In the genomic region with DNA sequence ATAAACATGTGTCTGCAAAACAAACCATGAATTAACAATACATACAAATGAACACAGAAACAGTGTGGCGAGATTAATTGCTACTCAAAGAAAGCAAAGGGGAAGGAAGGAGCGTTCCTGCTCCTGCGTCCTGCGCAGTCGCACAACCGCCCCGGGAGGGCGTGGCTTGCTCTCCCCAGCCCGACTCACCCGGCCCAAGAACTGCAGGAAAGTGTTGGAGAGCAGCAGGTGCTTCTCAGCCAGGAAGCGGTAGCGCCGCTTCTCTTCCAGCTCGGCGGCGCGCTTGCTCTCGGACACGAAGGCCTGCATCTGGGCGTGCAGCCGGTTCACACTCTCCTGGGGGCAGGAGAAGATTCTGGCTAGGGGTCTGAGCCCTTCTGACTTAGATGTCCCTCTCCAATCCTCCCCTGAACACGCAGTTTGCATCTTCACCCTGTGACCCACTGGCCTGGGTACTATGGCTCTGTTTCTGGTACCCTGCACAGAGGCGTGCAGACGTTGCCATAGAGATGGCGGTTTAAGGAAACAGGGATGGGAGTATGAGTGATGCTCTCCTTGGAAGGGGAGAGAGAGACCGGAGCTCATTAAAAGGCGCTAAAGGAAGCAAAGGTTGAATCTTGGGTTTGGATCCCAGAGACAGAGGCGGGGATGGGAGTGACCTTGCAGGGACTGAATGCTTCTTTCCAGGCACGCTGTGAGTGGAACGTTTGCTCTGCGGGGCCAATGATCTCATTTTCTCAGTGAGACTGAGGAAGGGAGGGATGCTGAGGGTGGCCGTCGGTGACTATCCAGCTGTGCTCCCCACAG, we compare ENCODE assay signal across 8 mouse cellular contexts. TPM values are rescaled to one million over a fixed set of nuclear protein-coding genes. Genes with fewer than 3 reads are reported as not detected.
DNase-seq lines count a peak whose midpoint lies in the region; ATAC-seq and TF ChIP-seq lines count a peak whose summit lies in the region.

No protein-coding gene starts in this region.

- H3K9ac ChIP-seq in hindbrain, embryonic 11.5 days (ENCODE audit: low read depth, low read length): no peak overlapping the region
- 0 out of 2 replicates have a peak overlapping the region, but pooled peaks have one; percentile 19 for H3K9ac ChIP-seq in limb, embryonic 11.5 days (ENCODE audit: low read length)
- peak overlapping the region; percentile 57 for H3K9ac ChIP-seq in midbrain, embryonic 11.5 days (ENCODE audit: low read length)

- no peaks in the 10 kb centered on the region for H3K36me3 ChIP-seq in hindbrain, embryonic 11.5 days (ENCODE audit: control insufficient read depth, insufficient read depth, low read length)
- no peaks in the 10 kb centered on the region for H3K36me3 ChIP-seq in limb, embryonic 11.5 days (ENCODE audit: control insufficient read depth, insufficient read depth, low read length)
- no peaks in the 10 kb centered on the region for H3K36me3 ChIP-seq in midbrain, embryonic 11.5 days (ENCODE audit: control insufficient read depth, insufficient read depth, low read length)

- no peaks in the 10 kb centered on the region for H3K27me3 ChIP-seq in cerebellum, adult 2 months (ENCODE audit: control insufficient read depth, insufficient read depth, low read length)
- 0 out of 2 replicates have a peak, but pooled peaks cover 2% of the 10 kb centered on the region for H3K27me3 ChIP-seq in hindbrain, embryonic 11.5 days (ENCODE audit: control insufficient read depth, insufficient read depth, low read length)
- H3K27me3 ChIP-seq in limb, embryonic 11.5 days (ENCODE audit: control insufficient read depth, insufficient read depth, low read length): peaks cover 11% of the 10 kb centered on the region
- 0 out of 2 replicates have a peak, but pooled peaks cover 3% of the 10 kb centered on the region for H3K27me3 ChIP-seq in midbrain, embryonic 11.5 days (ENCODE audit: control insufficient read depth, insufficient read depth, low read length)

- WGBS in cerebellum, adult 2 months: under 1% methylated on average over 33 of the region's 33 CpGs
- WGBS in hindbrain, embryonic 11.5 days: under 1% methylated on average over 33 of the region's 33 CpGs
- 1% methylated on average over 33 of the region's 33 CpGs for WGBS in limb, embryonic 11.5 days
- WGBS in midbrain, embryonic 11.5 days: under 1% methylated on average over 33 of the region's 33 CpGs

- peak; percentile 37 to 47 for DNase-seq in cerebellum, adult 2 months
- DNase-seq in adrenal gland, postnatal 36 days: peak; percentile 84 to 91
- DNase-seq in forelimb bud, embryonic 11.5 days (ENCODE audit: low read depth, low spot score): peak; percentile 70
- DNase-seq in hindbrain, embryonic 11.5 days (ENCODE audit: low spot score): peak; percentile 77
- DNase-seq in limb, embryonic 11.5 days (ENCODE audit: low spot score): peak; percentile 73
- peak; percentile 96 for DNase-seq in midbrain, embryonic 11.5 days (ENCODE audit: low spot score, missing footprints)
- DNase-seq in spleen, postnatal 14 days (ENCODE audit: low spot score in 2 of 2): peak; percentile 52 to 55

- no peak overlapping the region for H3K27ac ChIP-seq in cerebellum, adult 2 months (ENCODE audit: insufficient read depth, low read length)
- no peak overlapping the region for H3K27ac ChIP-seq in hindbrain, embryonic 11.5 days (ENCODE audit: low read depth, low read length)
- no peak overlapping the region for H3K27ac ChIP-seq in limb, embryonic 11.5 days (replicated peaks; ENCODE audit: low read depth, low read length)
- H3K27ac ChIP-seq in midbrain, embryonic 11.5 days (ENCODE audit: low read depth, low read length): no peak overlapping the region

- TF ChIP-seq POLR2A in cerebellum, adult 2 months (IDR thresholded peaks at IDR 0.05; ENCODE audit: borderline replicate concordance, insufficient read depth, low read length): no peak

- peak overlapping the region; percentile 6 for H3K4me3 ChIP-seq in cerebellum, adult 2 months (replicated peaks; ENCODE audit: insufficient read depth, low read depth, low read length)
- H3K4me3 ChIP-seq in hindbrain, embryonic 11.5 days (ENCODE audit: low read depth, low read length): peak overlapping the region; percentile 23
- H3K4me3 ChIP-seq in limb, embryonic 11.5 days (ENCODE audit: low read depth, low read length): peak overlapping the region; percentile 15
- H3K4me3 ChIP-seq in midbrain, embryonic 11.5 days (ENCODE audit: low read depth, low read length): peak overlapping the region; percentile 36

- H3K4me2 ChIP-seq in hindbrain, embryonic 11.5 days (replicated peaks; ENCODE audit: low read depth, low read length): peak overlapping the region; percentile 48
- H3K4me2 ChIP-seq in limb, embryonic 11.5 days (ENCODE audit: low read depth, severe bottlenecking): peak overlapping the region; percentile 65
- peak overlapping the region; percentile 90 for H3K4me2 ChIP-seq in midbrain, embryonic 11.5 days

- H3K9me3 ChIP-seq in hindbrain, embryonic 11.5 days (ENCODE audit: control insufficient read depth, low read length): no peaks in the 10 kb centered on the region
- H3K9me3 ChIP-seq in limb, embryonic 11.5 days (ENCODE audit: control insufficient read depth, low read length): no peaks in the 10 kb centered on the region
- no peaks in the 10 kb centered on the region for H3K9me3 ChIP-seq in midbrain, embryonic 11.5 days (ENCODE audit: control insufficient read depth, low read length)

- H3K4me1 ChIP-seq in cerebellum, adult 2 months (ENCODE audit: control insufficient read depth, insufficient read depth, low read length): no peaks in the 10 kb centered on the region; the same call in none of the 2 replicates
- H3K4me1 ChIP-seq in hindbrain, embryonic 11.5 days (replicated peaks; ENCODE audit: control insufficient read depth, insufficient read depth, low read length): no peaks in the 10 kb centered on the region
- peaks cover 6% of the 10 kb centered on the region; the same call in 1 of the 2 replicates for H3K4me1 ChIP-seq in limb, embryonic 11.5 days (ENCODE audit: control insufficient read depth, insufficient read depth, low read length)
- peaks cover 6% of the 10 kb centered on the region for H3K4me1 ChIP-seq in midbrain, embryonic 11.5 days (ENCODE audit: control insufficient read depth, insufficient read depth, low read length)

- no peak for ATAC-seq in cerebellum, adult (ENCODE audit: insufficient number of reproducible peaks, low FRiP score, low TSS enrichment)
- ATAC-seq in hindbrain, embryonic 11.5 days (ENCODE audit: low FRiP score): peak; percentile 70; the same call in 1 of the 2 replicates
- no peak for ATAC-seq in limb, embryonic 11.5 days (ENCODE audit: insufficient number of reproducible peaks, low FRiP score, low TSS enrichment, low read depth)
- ATAC-seq in midbrain, embryonic 11.5 days (ENCODE audit: low FRiP score): peak; percentile 61

- TF ChIP-seq CTCF in cerebellum, adult 2 months (IDR thresholded peaks at IDR 0.05; ENCODE audit: borderline replicate concordance, insufficient read depth, low read depth, low read length): no peak

RNA-seq across cellular contexts. Expression of a gene that starts 14.8 kb away (rescaled TPM):
- polyA plus RNA-seq in cerebellum, adult 2 months (2012; rRNA removed): 0.21 and 0.52 TPM in 2 replicates
- not detected for total RNA-seq in adrenal gland, postnatal 36 days (2021)
- 1.4 and 1.5 TPM in 2 replicates for polyA plus RNA-seq in hindbrain, embryonic 11.5 days (2014; fragmentation: Nextera tagmentation; extraction: Ambion mirVana)
- polyA plus RNA-seq in limb, embryonic 11.5 days (2014; fragmentation: Nextera tagmentation; extraction: Ambion mirVana): 0.88 and 3.3 TPM in 2 replicates
- 0.27 and 1.5 TPM in 2 replicates for polyA plus RNA-seq in midbrain, embryonic 11.5 days (2014; fragmentation: Nextera tagmentation; extraction: Ambion mirVana)

RNA-seq across cellular contexts. Expression of a gene that starts 16.0 kb away (rescaled TPM):
- polyA plus RNA-seq in cerebellum, adult 2 months (2012; rRNA removed): 0.47 and 1.7 TPM in 2 replicates
- not detected for total RNA-seq in adrenal gland, postnatal 36 days (2021)
- 0.26 TPM in 1 of 2 replicates, not detected in the other for polyA plus RNA-seq in hindbrain, embryonic 11.5 days (2014; fragmentation: Nextera tagmentation; extraction: Ambion mirVana)
- not detected in 2 replicates for polyA plus RNA-seq in limb, embryonic 11.5 days (2014; fragmentation: Nextera tagmentation; extraction: Ambion mirVana)
- polyA plus RNA-seq in midbrain, embryonic 11.5 days (2014; fragmentation: Nextera tagmentation; extraction: Ambion mirVana): 0.14 and 0.15 TPM in 2 replicates

RNA-seq across cellular contexts. Expression of a gene that starts 41.3 kb away (rescaled TPM):
- 0.33 and 0.67 TPM in 2 replicates for polyA plus RNA-seq in cerebellum, adult 2 months (2012; rRNA removed)
- total RNA-seq in adrenal gland, postnatal 36 days (2021): under 1 TPM in 1 of 2 experiments, not detected in 1; 0.13 TPM
- 0.35 and 0.68 TPM in 2 replicates for polyA plus RNA-seq in hindbrain, embryonic 11.5 days (2014; fragmentation: Nextera tagmentation; extraction: Ambion mirVana)
- 0.43 and 0.47 TPM in 2 replicates for polyA plus RNA-seq in limb, embryonic 11.5 days (2014; fragmentation: Nextera tagmentation; extraction: Ambion mirVana)
- 0.12 and 0.57 TPM in 2 replicates for polyA plus RNA-seq in midbrain, embryonic 11.5 days (2014; fragmentation: Nextera tagmentation; extraction: Ambion mirVana)

RNA-seq across cellular contexts. Expression of a gene that starts 41.5 kb away (rescaled TPM):
- polyA plus RNA-seq in cerebellum, adult 2 months (2012; rRNA removed): 93.1 and 95.8 TPM in 2 replicates
- total RNA-seq in adrenal gland, postnatal 36 days (2021): 10 to 100 TPM; 17.7 to 18.1 TPM
- polyA plus RNA-seq in hindbrain, embryonic 11.5 days (2014; fragmentation: Nextera tagmentation; extraction: Ambion mirVana): 23.5 and 28.0 TPM in 2 replicates
- polyA plus RNA-seq in limb, embryonic 11.5 days (2014; fragmentation: Nextera tagmentation; extraction: Ambion mirVana): 23.6 and 25.0 TPM in 2 replicates
- polyA plus RNA-seq in midbrain, embryonic 11.5 days (2014; fragmentation: Nextera tagmentation; extraction: Ambion mirVana): 18.7 and 21.1 TPM in 2 replicates

RNA-seq across cellular contexts. Expression of a gene that starts 57.7 kb away (rescaled TPM):
- 26.1 and 27.3 TPM in 2 replicates for polyA plus RNA-seq in cerebellum, adult 2 months (2012; rRNA removed)
- 10 to 100 TPM; 25.1 to 30.8 TPM for total RNA-seq in adrenal gland, postnatal 36 days (2021)
- 18.0 and 20.4 TPM in 2 replicates for polyA plus RNA-seq in hindbrain, embryonic 11.5 days (2014; fragmentation: Nextera tagmentation; extraction: Ambion mirVana)
- polyA plus RNA-seq in limb, embryonic 11.5 days (2014; fragmentation: Nextera tagmentation; extraction: Ambion mirVana): 10.8 and 11.3 TPM in 2 replicates
- polyA plus RNA-seq in midbrain, embryonic 11.5 days (2014; fragmentation: Nextera tagmentation; extraction: Ambion mirVana): 18.4 and 20.6 TPM in 2 replicates

Comparison
In these comparisons a context has a peak if more than half of its experiments do, and no peak if none do; other contexts are left out.
1. DNase-seq: peak in every context shown above with its lines; median percentile 96 in midbrain, embryonic 11.5 days; 88 in adrenal gland, postnatal 36 days; 77 in hindbrain, embryonic 11.5 days; 73 in limb, embryonic 11.5 days; 70 in forelimb bud, embryonic 11.5 days; 54 in spleen, postnatal 14 days; 42 in cerebellum, adult 2 months.
2. ATAC-seq: peak in hindbrain, embryonic 11.5 days (single experiment) and midbrain, embryonic 11.5 days (single experiment); none in cerebellum, adult (single experiment) and limb, embryonic 11.5 days (single experiment).
3. Peak in every context shown above with its lines, with median percentiles within 50 percentile points of each other: H3K4me3 ChIP-seq and H3K4me2 ChIP-seq.